Mouse (Mus musculus) ES-E14 (cell line): ENCODE results near the gene Adap2. TPM values are rescaled to one million over a fixed set of nuclear protein-coding genes. Genes with fewer than 3 reads are reported as not detected.
"Not testable (repeated sequence)": the region's sequence is repeated elsewhere in the genome, so short reads cannot be mapped to it uniquely, and the experiment has no call there.

ENCODE experiments used
- DNase-seq: peaks from one replicate; pipeline ENCODE4 v3.0.0-alpha.2; 2013; ENCODE audit warnings: low read depth, low spot score
- H3K27ac ChIP-seq: 2 replicates; pipeline ENCODE4 v1.5.1; 2012; ENCODE audit warnings: low read depth, mild to moderate bottlenecking, low read length, moderate library complexity, mixed read lengths; ENCODE audit not compliant: poor library complexity, insufficient read depth, severe bottlenecking
- H3K36me3 ChIP-seq: 2 replicates; pipeline ENCODE4 v1.6.1; 2012; ENCODE audit warnings: mild to moderate bottlenecking, low read length, moderate library complexity, mixed read lengths; ENCODE audit not compliant: control insufficient read depth, poor library complexity, insufficient read depth, severe bottlenecking
- H3K4me1 ChIP-seq, 2 experiments: fragments of 150-350 bp in 1 of 2; sonication (generic) in 1 of 2; 2 replicates each; pipeline ENCODE4 v1.6.1; 2012; ENCODE audit warnings: low read length in 2 of 2, mild to moderate bottlenecking in 1 of 2, mixed read lengths in 1 of 2; ENCODE audit not compliant: control insufficient read depth in 2 of 2, insufficient read depth in 2 of 2, poor library complexity in 1 of 2
- H3K4me3 ChIP-seq, 2 experiments: fragments of 150-350 bp in 1 of 2; sonication (generic) in 1 of 2; 2 replicates each; pipeline ENCODE4 v1.5.1; 2012; ENCODE audit warnings: low read length in 2 of 2, low read depth in 1 of 2, mild to moderate bottlenecking in 1 of 2, mixed read lengths in 1 of 2; ENCODE audit not compliant: insufficient read depth in 1 of 2, poor library complexity in 1 of 2, severe bottlenecking in 1 of 2
- H3K9ac ChIP-seq: 2 replicates; pipeline ENCODE4 v1.6.1; 2012; ENCODE audit warnings: low read depth, mild to moderate bottlenecking, low read length, mixed read lengths; ENCODE audit not compliant: poor library complexity, insufficient read depth, severe bottlenecking
- H3K9me3 ChIP-seq: fragments of 150-350 bp; sonication (generic); 2 replicates; pipeline ENCODE4 v1.6.1; 2012; ENCODE audit warnings: low read depth, mild to moderate bottlenecking, low read length; ENCODE audit not compliant: control insufficient read depth, insufficient read depth
- CHD2 ChIP-seq: IDR thresholded peaks from 2 replicates; pipeline ENCODE4 v1.6.1; 2014; ENCODE audit warnings: mild to moderate bottlenecking, low read depth, low read length, inconsistent platforms
- HCFC1 ChIP-seq: IDR thresholded peaks from 2 replicates; pipeline ENCODE4 v1.6.1; 2012; ENCODE audit warnings: low read length, inconsistent platforms, borderline replicate concordance; ENCODE audit not compliant: insufficient read depth
- MAFK ChIP-seq: IDR thresholded peaks from 2 replicates; pipeline ENCODE4 v1.6.1; 2014; ENCODE audit warnings: mild to moderate bottlenecking, low read depth, low read length, inconsistent platforms; ENCODE audit not compliant: insufficient read depth
- ZC3H11A ChIP-seq: IDR thresholded peaks from 2 replicates; pipeline ENCODE4 v1.6.1; 2012; ENCODE audit warnings: low read depth, mild to moderate bottlenecking, inconsistent platforms, low read length, borderline replicate concordance
- ZNF384 ChIP-seq: IDR thresholded peaks from 2 replicates; pipeline ENCODE4 v1.6.1; 2012; ENCODE audit warnings: low read depth, low read length, inconsistent platforms
- in situ Hi-C, 2 experiments: fragments of 600-800 bp; cut with MboI; formaldehyde crosslinking; loops; one replicate each; pipeline ENCODE4 v1.15.1; 2025; ENCODE audit warnings: low sequenced_read_pairs in 2 of 2, inconsistent platforms in 1 of 2; ENCODE audit not compliant: unreplicated experiment in 2 of 2
- total RNA-seq: library from RNA; depleted of rRNA; stranded (reverse); fragments of 300-350 nt; gene quantifications from 2 replicates; pipeline ENCODE4 v1.2.3, GENCODE M21; 2012

Gene Adap2
- total RNA-seq, 1 experiment, result 2.8 TPM

DNA sequence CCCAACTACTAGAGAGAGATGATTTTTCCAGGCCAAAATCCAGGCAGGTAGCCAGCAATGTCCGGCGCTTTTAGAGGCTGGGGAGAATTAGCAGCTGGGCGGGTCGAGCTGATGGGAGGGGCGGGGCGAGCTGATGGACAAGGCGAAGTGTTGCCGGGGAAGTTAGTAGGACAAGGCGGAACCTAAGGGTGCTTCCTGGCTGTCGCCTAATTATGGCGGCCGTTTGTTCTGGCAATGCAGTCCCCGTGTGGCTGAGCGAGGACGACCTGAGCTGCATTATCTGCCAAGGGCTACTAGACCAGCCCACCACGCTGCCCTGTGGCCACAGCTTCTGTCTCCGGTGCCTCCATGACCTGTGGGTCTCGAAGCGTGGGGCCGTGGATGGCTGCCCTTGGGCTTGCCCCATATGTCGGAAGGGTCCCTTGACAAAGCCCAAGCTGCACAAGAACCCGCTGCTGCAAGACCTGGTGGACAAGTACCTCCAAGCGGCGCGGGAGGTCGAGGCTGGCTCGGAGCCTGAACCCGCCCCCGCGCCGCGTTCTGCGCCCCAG is 29.9 kb downstream of the Adap2 start, which contains the start of gene Rnf135:
Rnf135 (plus strand) TSS at position 147 of the 551 bp plus-strand sequence.
- peak; percentile 78 for DNase-seq
- Histone ChIP-seq H3K4me1 (0 out of 4 replicates have a peak, but pooled peaks cover 0 to 3% of the 10 kb centered on the region in 2 experiments), H3K4me3 (peak within 1 kb of the TSS; percentile 84 to 87), H3K9me3 (no peaks in the 10 kb centered on the region), H3K36me3 (no peaks in the 10 kb centered on the region), H3K27ac (peak within 1 kb of the TSS; percentile 71), H3K9ac (peak within 1 kb of the TSS; percentile 88)
- TF ChIP-seq CHD2, result no peak
- in situ Hi-C loops, result no loop called here

DNA sequence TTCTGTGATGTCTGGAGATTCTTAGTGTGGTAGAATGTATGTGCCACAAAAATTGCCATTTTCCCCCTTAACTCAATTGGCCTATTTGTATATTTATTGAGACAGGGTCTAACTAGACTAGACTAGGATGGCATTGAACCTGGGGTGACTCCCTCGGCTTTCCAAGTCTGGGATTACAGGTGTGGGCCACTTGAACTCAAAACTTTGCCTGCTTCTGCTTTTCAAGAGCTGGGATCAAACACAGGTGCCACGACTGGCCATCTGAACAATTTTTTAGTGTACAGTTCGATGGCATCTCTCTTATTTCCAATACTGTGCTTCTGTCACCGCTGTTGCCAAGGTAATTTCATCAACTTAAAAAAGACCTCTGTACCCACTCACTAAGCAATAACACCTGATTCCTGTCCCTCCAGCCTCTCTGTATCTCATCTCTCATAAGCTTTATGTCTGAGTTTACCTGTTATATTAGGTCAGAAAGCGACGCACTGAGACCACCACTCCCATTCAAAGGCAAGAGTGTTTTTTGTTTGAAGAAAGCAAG is 30.7 kb downstream of the Adap2 start:
- Histone ChIP-seq H3K36me3 (no peaks in the 10 kb centered on the region), H3K9me3 (no peaks in the 10 kb centered on the region), H3K4me3 (peak overlapping the region; percentile 84 to 87), H3K9ac (peak overlapping the region; percentile 88; the same call in 1 of the 2 replicates), H3K4me1 (0 out of 4 replicates have a peak, but pooled peaks cover 0 to 3% of the 10 kb centered on the region in 2 experiments), H3K27ac (no peak overlapping the region)
- in situ Hi-C loops, result no loop called here
- TF ChIP-seq ZNF384, result no peak
- TF ChIP-seq CHD2, result no peak
- DNase-seq, result no peak

DNA sequence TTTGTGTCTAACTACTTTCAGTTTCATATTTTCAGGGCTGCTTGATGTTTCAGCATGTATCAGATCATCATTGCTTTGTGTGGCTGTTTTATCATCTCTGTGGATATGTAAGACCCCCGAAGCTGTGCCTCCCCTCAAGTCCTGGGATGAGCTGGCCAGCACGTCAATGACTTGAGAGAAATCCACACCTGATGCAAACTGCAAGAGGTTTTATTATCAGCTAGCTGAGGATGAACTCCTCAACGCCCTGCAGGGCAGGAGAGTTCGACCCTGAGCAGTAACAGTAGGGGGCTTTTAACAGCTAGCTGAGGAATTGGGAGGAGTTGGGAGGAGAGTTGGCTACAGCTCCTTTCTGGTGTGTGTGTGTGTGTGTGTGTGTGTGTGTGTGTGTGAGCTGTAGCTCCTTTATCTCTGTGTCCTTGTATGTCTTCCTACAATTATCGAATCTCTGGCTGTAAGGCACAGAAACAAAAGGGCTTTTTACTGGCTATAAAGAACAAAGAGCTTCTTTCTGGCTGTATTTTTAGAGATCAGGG is 31.6 kb downstream of the Adap2 start:
- H3K4me3 ChIP-seq, result not testable (repeated sequence)

DNA sequence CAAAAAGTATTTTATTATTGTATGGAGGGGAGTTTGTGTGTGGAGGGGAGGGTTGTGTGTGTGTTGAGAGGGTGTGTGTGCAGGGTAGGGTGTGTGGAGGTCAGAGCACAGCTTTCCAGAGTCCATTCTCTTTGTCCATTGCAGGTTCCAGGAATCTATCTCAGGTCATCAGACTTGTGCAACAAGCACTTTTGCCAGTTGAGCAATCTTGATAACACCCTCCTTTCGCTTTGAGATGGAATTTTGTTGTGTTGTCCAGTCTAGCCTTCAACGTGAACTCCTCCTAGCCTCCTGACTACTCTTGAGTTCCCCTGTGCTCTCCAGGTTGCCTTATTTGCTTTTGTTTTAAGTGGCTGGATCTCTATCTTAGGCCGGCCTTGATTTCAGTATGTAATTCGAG is 36.4 kb downstream of the Adap2 start:
- H3K9ac ChIP-seq, result no peak overlapping the region
- H3K9me3 ChIP-seq, result no peaks in the 10 kb centered on the region
- H3K27ac ChIP-seq, result no peak overlapping the region
- peaks cover 0 to 6% of the 10 kb centered on the region in 2 experiments; a peak in 2 of 4 replicates for H3K4me1 ChIP-seq
- TF ChIP-seq ZC3H11A, result no peak
- no peak for TF ChIP-seq HCFC1
- no peak for TF ChIP-seq MAFK
- TF ChIP-seq CHD2, result no peak
- no peak for TF ChIP-seq ZNF384
- DNase-seq, result no peak
- H3K36me3 ChIP-seq, result no peaks in the 10 kb centered on the region; the same call in none of the 2 replicates
- in situ Hi-C loops, result no loop called here
- H3K4me3 ChIP-seq, result no peak overlapping the region

More for the DNA sequence above, 31.6 kb downstream of the Adap2 start:
- in situ Hi-C loops, H3K9ac ChIP-seq, H3K4me1 ChIP-seq, H3K9me3 ChIP-seq, DNase-seq, H3K36me3 ChIP-seq, H3K27ac ChIP-seq: not testable (repeated sequence)

DNA sequence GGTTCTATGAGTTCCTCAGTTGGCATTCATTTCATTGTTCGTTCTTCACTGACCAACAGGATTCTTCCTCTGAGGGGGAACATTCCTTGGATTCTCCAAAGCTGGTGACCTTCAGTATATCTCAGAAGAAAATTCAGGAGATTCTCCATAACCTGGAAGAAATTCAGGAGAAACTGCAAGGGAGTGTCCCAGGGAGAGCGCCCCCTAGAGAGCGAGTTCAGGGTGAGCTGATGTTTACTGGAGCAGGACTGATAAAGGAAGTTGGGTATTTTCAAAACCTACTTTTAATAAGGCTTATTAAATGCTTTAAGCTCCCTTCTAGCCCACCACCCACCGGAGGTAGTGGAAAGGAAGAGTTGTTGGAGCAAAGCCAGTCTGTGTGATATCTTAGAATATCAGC is 39.9 kb downstream of the Adap2 start:
- DNase-seq, result no peak
- Histone ChIP-seq H3K36me3 (no peaks in the 10 kb centered on the region; the same call in none of the 2 replicates), H3K9me3 (no peaks in the 10 kb centered on the region), H3K27ac (no peak overlapping the region), H3K9ac (no peak overlapping the region), H3K4me3 (no peak overlapping the region), H3K4me1 (peaks cover 0 to 6% of the 10 kb centered on the region in 2 experiments; a peak in 2 of 4 replicates)
- TF ChIP-seq ZNF384 (no peak), CHD2 (no peak), MAFK (no peak), HCFC1 (no peak), ZC3H11A (no peak)
- in situ Hi-C loops, result no loop called here
